Mouse (Mus musculus) forebrain, embryonic 14.5 days (tissue): Measurements from ENCODE around the gene Rhobtb3. TPM values are rescaled to one million over a fixed set of nuclear protein-coding genes. Genes with fewer than 3 reads are reported as not detected.

ENCODE experiments used
- ATAC-seq: fragments of 200-750 bp; cut with Nextera tagmentation; 2 replicates; pipeline ENCODE4 v1.8.0; 2017; ENCODE audit warnings: mild to moderate bottlenecking, moderate library complexity
- DNase-seq: peaks from one replicate; pipeline ENCODE4 v3.0.0-alpha.2; 2015; ENCODE audit warnings: low spot score
- H3K27ac ChIP-seq: fragments of 300-500 bp; sonication (generic); 2 replicates; pipeline ENCODE4 v1.5.1; 2014; ENCODE audit warnings: low read depth, mild to moderate bottlenecking, control low read depth, low read length, moderate library complexity
- H3K27me3 ChIP-seq: fragments of 300-500 bp; sonication (generic); replicated peaks from 2 replicates; pipeline ENCODE4 v1.6.1; 2014; ENCODE audit warnings: low read length, control low read depth, mixed read lengths; ENCODE audit not compliant: control insufficient read depth, insufficient read depth
- H3K36me3 ChIP-seq: fragments of 300-500 bp; sonication (generic); 2 replicates; pipeline ENCODE4 v1.6.1; 2014; ENCODE audit warnings: low read length, control low read depth; ENCODE audit not compliant: control insufficient read depth, insufficient read depth
- H3K4me1 ChIP-seq: fragments of 300-500 bp; sonication (generic); 2 replicates; pipeline ENCODE4 v1.6.1; 2014; ENCODE audit warnings: antibody characterized with exemption, low read length, control low read depth; ENCODE audit not compliant: control insufficient read depth, insufficient read depth
- H3K4me2 ChIP-seq: fragments of 300-500 bp; sonication (generic); 2 replicates; pipeline ENCODE4 v1.6.1; 2014; ENCODE audit warnings: mild to moderate bottlenecking, control low read depth, low read length
- H3K4me3 ChIP-seq: fragments of 300-500 bp; sonication (generic); 2 replicates; pipeline ENCODE4 v1.5.1; 2014; ENCODE audit warnings: low read depth, low read length, control low read depth
- H3K9ac ChIP-seq: fragments of 300-500 bp; sonication (generic); 2 replicates; pipeline ENCODE4 v1.6.1; 2014; ENCODE audit warnings: mild to moderate bottlenecking, low read length, control low read depth, moderate library complexity
- H3K9me3 ChIP-seq: fragments of 300-500 bp; sonication (generic); replicated peaks from 2 replicates; pipeline ENCODE4 v1.6.1; 2016; ENCODE audit warnings: low read length, control low read depth, mixed read lengths; ENCODE audit not compliant: control insufficient read depth
- polyA plus RNA-seq: library from polyadenylated mRNA; unstranded; fragments of >200 nt; fragmentation: Nextera tagmentation; extraction: Ambion mirVana; gene quantifications from 2 replicates; pipeline ENCODE4 v1.2.1, GENCODE M21; 2014

Gene Rhobtb3
- polyA plus RNA-seq, 1 experiment from 2014 or later: 40.2 TPM

DNA sequence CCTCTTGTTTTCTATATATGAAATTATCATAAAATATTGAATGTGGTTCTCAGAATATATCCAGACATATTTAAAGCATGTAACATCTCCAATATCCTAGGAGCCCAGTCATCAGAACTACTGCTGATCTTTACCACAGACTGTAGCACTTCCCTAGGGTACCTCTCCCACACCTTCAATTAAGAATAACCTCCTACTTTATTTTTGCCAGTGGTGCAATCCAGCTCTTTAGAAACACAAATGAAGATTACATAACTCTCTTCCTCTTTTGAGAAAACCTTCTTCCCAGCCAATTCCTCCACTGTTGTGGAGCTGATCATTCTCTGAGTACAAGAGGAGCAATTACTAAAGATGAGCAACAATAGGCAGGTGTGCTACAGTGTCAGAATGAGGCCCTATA, 123.8 kb downstream of the Rhobtb3 start:
- ATAC-seq: no peak
- Histone ChIP-seq H3K4me3 (no peak overlapping the region), H3K9ac (no peak overlapping the region), H3K36me3 (no peaks in the 10 kb centered on the region), H3K4me2 (no peak overlapping the region), H3K27ac (no peak overlapping the region), H3K4me1 (no peaks in the 10 kb centered on the region), H3K9me3 (no peaks in the 10 kb centered on the region), H3K27me3 (no peaks in the 10 kb centered on the region)
- DNase-seq: no peak

Other genes with a start within 250 kb of the Rhobtb3 start
- gene Ell2, start 237.2 kb downstream of the Rhobtb3 start, polyA plus RNA-seq: 0.79 and 0.90 TPM in 2 replicates
- gene Glrx, start 104.1 kb downstream of the Rhobtb3 start, polyA plus RNA-seq: 37.3 and 37.7 TPM in 2 replicates
- gene Spata9, start 23.2 kb upstream of the Rhobtb3 start, polyA plus RNA-seq: 2.2 and 2.4 TPM in 2 replicates
- gene Rfesd, start 74.8 kb upstream of the Rhobtb3 start, polyA plus RNA-seq: 18.7 and 27.9 TPM in 2 replicates
- gene Gpr150, start 113.1 kb upstream of the Rhobtb3 start, polyA plus RNA-seq: 0.83 and 1.2 TPM in 2 replicates
- 4.6 and 6.0 TPM in 2 replicates for gene Arsk, start 154.7 kb upstream of the Rhobtb3 start, polyA plus RNA-seq
- 11.9 and 15.7 TPM in 2 replicates for gene Ttc37, start 154.8 kb upstream of the Rhobtb3 start, polyA plus RNA-seq